Mouse (Mus musculus) cerebellum, adult 2 months (tissue): Measurements from ENCODE around the gene Pxmp4.

Experiments
- CTCF ChIP-seq: fragments of 200-500 bp; IDR thresholded peaks from 2 replicates; pipeline ENCODE4 v1.5.1; 2011; ENCODE audit warnings: low read depth, mild to moderate bottlenecking, control low read depth, low read length, moderate library complexity, borderline replicate concordance; ENCODE audit not compliant: insufficient read depth
- POLR2A ChIP-seq: fragments of 200-500 bp; IDR thresholded peaks from 2 replicates; pipeline ENCODE4 v1.6.1; 2011; ENCODE audit warnings: low read length, control low read depth, borderline replicate concordance; ENCODE audit not compliant: insufficient read depth

DNA sequence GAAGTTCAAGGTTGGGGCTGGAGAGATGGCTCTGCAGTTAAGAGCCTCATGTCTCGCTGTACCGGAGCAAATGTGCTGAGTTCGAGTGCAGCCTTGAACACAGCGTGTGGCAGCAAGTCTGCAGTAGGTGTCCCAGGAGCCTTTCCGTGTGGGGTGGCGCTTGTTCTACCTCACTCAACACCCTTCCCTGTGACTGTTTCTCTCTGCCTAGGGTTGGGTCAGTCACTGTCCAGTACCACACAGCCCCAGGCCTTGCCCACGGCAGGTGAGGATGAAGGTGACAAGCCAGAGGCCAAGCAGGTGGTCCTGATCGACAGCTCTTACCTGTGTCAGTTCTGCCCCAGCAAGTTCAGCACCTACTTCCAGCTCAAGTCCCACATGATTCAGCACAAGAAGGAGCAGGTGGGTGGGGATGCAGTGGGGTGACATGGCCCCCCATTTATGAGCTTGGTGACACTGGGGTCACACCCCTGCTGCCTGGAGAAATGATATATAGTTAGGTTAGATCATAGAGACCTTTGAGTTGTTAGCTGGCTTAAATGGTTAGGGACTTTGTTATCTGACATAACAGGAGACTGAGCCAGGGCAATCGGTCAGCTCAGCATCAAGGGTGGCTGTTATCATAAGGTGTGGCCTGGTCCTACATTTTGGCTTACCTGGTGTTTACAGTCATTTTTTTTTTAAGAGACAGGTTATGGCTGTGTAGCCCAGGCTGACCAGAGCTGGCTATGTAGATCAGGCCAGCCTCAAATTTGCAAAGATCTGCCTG, 30.6 kb upstream of the Pxmp4 start:
- TF ChIP-seq CTCF (no peak), POLR2A (no peak)
